Mouse (Mus musculus): Measurements from ENCODE around the gene Mal.

- TF ChIP-seq TAL1 (IDR thresholded peaks at IDR 0.05; ENCODE audit: low read length) (no peak), GATA1 (IDR thresholded peaks at IDR 0.05; ENCODE audit: low read length) (no peak)
Observed at GRCm38 (mm10) chr2:127654786-127655185, 1.7 kb downstream of the Mal start.

All from erythroblast, embryonic 14.5 days (primary cell).